Mouse (Mus musculus) adrenal gland, adult 8-10 months (tissue): Measurements from ENCODE around the gene Pcdh7. TPM values are rescaled to one million over a fixed set of nuclear protein-coding genes. Genes with fewer than 3 reads are reported as not detected.
"Not testable (repeated sequence)": the region's sequence is repeated elsewhere in the genome, so short reads cannot be mapped to it uniquely, and the experiment has no call there.

Source experiments
- DNase-seq: peaks from one replicate; pipeline ENCODE4 v3.0.0; 2022
- total RNA-seq, 4 experiments: library from RNA; stranded (reverse); gene quantifications; 2 replicates each; pipeline ENCODE4 v1.2.4; 2022

Pcdh7 gene
- total RNA-seq, 4 experiments from 2014 or later = 1.6 to 3.4 (median 2.0) TPM

DNA sequence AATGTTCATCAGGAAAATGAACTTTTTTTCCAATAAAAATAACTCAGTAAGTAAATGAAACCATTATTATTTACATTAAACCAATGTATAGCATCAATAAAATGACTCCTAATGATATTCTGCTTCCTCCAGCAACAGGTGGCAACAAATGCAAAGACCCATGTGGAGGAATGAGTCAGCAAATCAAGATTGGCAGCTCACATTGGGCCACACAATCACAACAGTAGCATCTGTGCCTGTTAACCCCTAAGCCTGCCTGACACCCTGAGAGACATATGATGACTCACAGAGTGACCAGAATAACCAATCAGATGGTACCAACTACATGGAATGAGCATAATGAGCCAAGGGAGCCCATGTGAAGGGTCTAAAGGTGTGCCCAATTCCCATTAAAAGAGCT lies 454.5 kb downstream of the Pcdh7 start:
- no peak for DNase-seq

DNA sequence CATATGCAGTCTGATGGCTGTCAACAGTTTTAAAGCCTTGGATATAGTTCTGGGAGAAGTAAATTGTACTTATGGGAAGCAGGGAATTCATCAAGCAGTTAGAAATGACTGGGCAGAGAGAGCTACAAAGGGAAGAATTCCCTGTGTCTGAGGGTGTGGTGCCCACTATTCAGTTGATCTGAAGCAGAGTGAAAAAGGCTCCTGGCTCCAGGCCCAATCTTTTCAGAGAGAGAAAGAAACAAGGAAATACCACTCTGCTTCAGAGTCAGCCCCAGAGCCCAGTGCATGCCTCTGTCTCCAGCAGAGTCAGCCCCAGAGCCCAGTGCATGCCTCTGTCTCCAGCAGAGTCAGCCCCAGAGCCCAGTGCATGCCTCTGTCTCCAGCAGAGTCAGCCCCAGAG lies 456.6 kb downstream of the Pcdh7 start:
- DNase-seq = not testable (repeated sequence)

DNA sequence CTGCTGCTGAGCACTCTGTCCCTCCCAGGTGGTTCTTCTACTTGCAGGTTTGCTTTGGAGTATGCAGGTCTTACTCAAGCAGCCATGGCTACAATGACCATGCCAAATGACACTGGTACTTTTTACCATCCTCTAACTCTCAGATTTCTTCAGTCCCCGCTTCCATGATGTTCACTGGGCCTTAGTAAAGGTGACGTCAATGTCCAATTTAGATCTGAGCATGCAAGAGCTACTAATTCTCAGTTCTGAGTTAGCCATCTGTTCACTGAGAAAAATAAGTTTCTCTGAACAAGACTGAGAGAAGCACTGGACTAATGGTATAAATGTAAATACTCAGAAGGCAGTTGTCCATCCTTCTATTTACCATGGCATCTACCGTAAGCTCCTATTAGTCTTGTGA lies 457.8 kb downstream of the Pcdh7 start:
- no peak for DNase-seq
